16 mouse cellular contexts compared by ENCODE assay signal in the genomic region with DNA sequence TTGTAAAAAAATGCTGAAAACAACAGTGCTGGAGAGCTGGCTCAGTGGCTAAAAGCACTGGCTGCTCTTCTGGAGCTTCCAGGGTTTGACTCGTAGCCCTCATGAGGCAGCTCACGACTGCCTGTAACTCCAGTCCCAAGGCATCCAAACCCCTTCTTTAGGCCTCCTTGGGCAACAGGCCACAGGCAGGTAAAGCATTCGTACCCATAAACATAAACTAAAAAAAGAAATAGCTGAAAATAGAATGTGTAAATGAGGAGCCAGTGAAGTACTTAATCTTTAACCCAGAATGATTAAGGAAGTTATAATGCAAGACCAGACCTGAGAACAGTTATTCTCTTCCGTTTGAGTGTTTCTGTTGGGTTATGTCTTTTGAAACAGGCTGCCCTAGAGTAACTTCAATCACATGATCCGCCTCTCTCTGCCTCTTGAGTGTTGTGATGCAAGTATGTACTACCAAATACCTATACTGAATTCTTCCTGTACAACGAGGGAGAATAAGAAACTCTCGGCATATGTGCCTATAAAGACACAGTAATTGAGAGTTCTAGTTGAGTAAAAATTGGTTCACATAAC. TPM values are rescaled to one million over a fixed set of nuclear protein-coding genes. Genes with fewer than 3 reads are reported as not detected.
A peak's percentile ranks its signal among the peaks of the same experiment; 100 is the strongest.
DNase-seq lines count a peak whose midpoint lies in the region; ATAC-seq and TF ChIP-seq lines count a peak whose summit lies in the region.
"Had no signal": no experiment of that assay in that cellular context is flagged by ENCODE, and none has a peak within 500 bp of the region (broad histone marks: within the 10 kb centered on the region; RNA-seq: fewer than 3 reads in every experiment).

No protein-coding gene starts in this region.

- H3K4me2 ChIP-seq in kidney, postnatal 0 days (ENCODE audit: low read length), result no peak overlapping the region
- no peak overlapping the region for H3K4me2 ChIP-seq in hindbrain, embryonic 13.5 days
- H3K4me2 ChIP-seq: limb, embryonic 13.5 days had no signal

- ATAC-seq in common myeloid progenitor, adult 5-6 weeks (replicated peaks; ENCODE audit: low read depth, poor library complexity, severe bottlenecking), result peak; percentile 65
- ATAC-seq in kidney, postnatal 0 days (replicated peaks; ENCODE audit: low FRiP score, low read depth), result peak; percentile 63; the same call in 1 of the 2 replicates
- peak; percentile 43; the same call in 1 of the 2 replicates for ATAC-seq in neutrophil, adult 5-6 weeks (ENCODE audit: extremely low read depth, insufficient number of reproducible peaks, low FRiP score, poor library complexity, severe bottlenecking)
- ATAC-seq in hindbrain, embryonic 13.5 days (ENCODE audit: low FRiP score), result no peak
- ATAC-seq: intestine, postnatal 0 days had no signal

- peak; percentile 19 to 53 for DNase-seq in lung, adult 18-20 months
- DNase-seq in lung, postnatal 4 days, result no peak
- DNase-seq in kidney, postnatal 0 days (ENCODE audit: low spot score), result peak; percentile 46
- DNase-seq in spleen, adult 12 weeks (ENCODE audit: low spot score), result no peak
- DNase-seq: cerebellum, adult 18-20 months; heart, adult 18-20 months; heart, postnatal 4 days; spleen, adult 18-20 months had no signal

- no peak overlapping the region for H3K4me3 ChIP-seq in kidney, postnatal 0 days (replicated peaks; ENCODE audit: low read depth, low read length)
- no peak overlapping the region for H3K4me3 ChIP-seq in hindbrain, embryonic 13.5 days
- H3K4me3 ChIP-seq: erythroblast, embryonic 14.5 days; limb, embryonic 13.5 days; megakaryocyte, embryonic 14.5 days; myocyte had no signal

- H3K27me3 ChIP-seq in kidney, postnatal 0 days (ENCODE audit: insufficient read depth, low read length), result no peaks in the 10 kb centered on the region
- no peaks in the 10 kb centered on the region for H3K27me3 ChIP-seq in hindbrain, embryonic 13.5 days
- H3K27me3 ChIP-seq: limb, embryonic 13.5 days; megakaryocyte, embryonic 14.5 days had no signal

- WGBS in kidney, postnatal 0 days, result 64% methylated on average over 7 of the region's 7 CpGs
- 92% methylated on average over 7 of the region's 7 CpGs for whole genome bisulfite sequencing in hindbrain, embryonic 13.5 days

- no peak for TF ChIP-seq CTCF in kidney, postnatal 0 days (IDR thresholded peaks at IDR 0.05; ENCODE audit: low read depth)

- H3K9ac ChIP-seq in kidney, postnatal 0 days (ENCODE audit: low read depth, low read length), result no peak overlapping the region
- no peak overlapping the region for H3K9ac ChIP-seq in hindbrain, embryonic 13.5 days
- H3K9ac ChIP-seq: limb, embryonic 13.5 days had no signal

- no peak overlapping the region for H3K27ac ChIP-seq in kidney, postnatal 0 days
- no peak overlapping the region for H3K27ac ChIP-seq in hindbrain, embryonic 13.5 days

- no peaks in the 10 kb centered on the region for H3K9me3 ChIP-seq in kidney, postnatal 0 days (replicated peaks; ENCODE audit: low read length)
- no peaks in the 10 kb centered on the region for H3K9me3 ChIP-seq in hindbrain, embryonic 13.5 days
- H3K9me3 ChIP-seq: limb, embryonic 13.5 days; megakaryocyte, embryonic 14.5 days had no signal

- no peaks in the 10 kb centered on the region for H3K36me3 ChIP-seq in kidney, postnatal 0 days (ENCODE audit: insufficient read depth, low read length)
- no peaks in the 10 kb centered on the region for H3K36me3 ChIP-seq in hindbrain, embryonic 13.5 days
- H3K36me3 ChIP-seq: limb, embryonic 13.5 days had no signal

- H3K4me1 ChIP-seq in kidney, postnatal 0 days (replicated peaks; ENCODE audit: insufficient read depth, low read length), result no peaks in the 10 kb centered on the region
- H3K4me1 ChIP-seq in hindbrain, embryonic 13.5 days (replicated peaks), result peaks cover 14% of the 10 kb centered on the region; the same call in 1 of the 2 replicates
- H3K4me1 ChIP-seq: megakaryocyte, embryonic 14.5 days had no signal

RNA-seq across cellular contexts. Expression of a gene that starts 53.2 kb away (rescaled TPM):
- 98.3 and 107 TPM in 2 replicates for total RNA-seq in common myeloid progenitor, adult 5-6 weeks (2017)
- polyA plus RNA-seq in kidney, postnatal 0 days (2015; fragmentation: Nextera tagmentation; extraction: Ambion mirVana), result 11.7 and 12.9 TPM in 2 replicates
- 82.1 and 89.8 TPM in 2 replicates for total RNA-seq in neutrophil, adult 5-6 weeks (2017)
- 25.7 and 25.8 TPM in 2 replicates for polyA plus RNA-seq in hindbrain, embryonic 13.5 days (2015; fragmentation: Nextera tagmentation; extraction: Ambion mirVana)

Comparison
In these comparisons a context has a peak if more than half of its experiments do, and no peak if none do; other contexts are left out.
1. DNase-seq: peak in lung, adult 18-20 months (2 of 2) and kidney, postnatal 0 days (single experiment); none in lung, postnatal 4 days (0 of 2) and spleen, adult 12 weeks (single experiment).